Comparison of ENCODE assay signal across 19 mouse cellular contexts in genomic region chr9:85340303-85340702, GRCm38 (mm10). TPM values are rescaled to one million over a fixed set of nuclear protein-coding genes. Genes with fewer than 3 reads are reported as not detected.
DNase-seq lines count a peak whose midpoint lies in the region; ATAC-seq and TF ChIP-seq lines count a peak whose summit lies in the region.
"Had no signal": no experiment of that assay in that cellular context is flagged by ENCODE, and none has a peak within 500 bp of the region (broad histone marks: within the 10 kb centered on the region; RNA-seq: fewer than 3 reads in every experiment).

No protein-coding gene starts in this region.

- peak; percentile 46; the same call in 1 of the 2 replicates for TF ChIP-seq EP300 in liver, embryonic 14.5 days (IDR thresholded peaks at IDR 0.05; ENCODE audit: low read depth)

- peak; percentile 61 for ATAC-seq in G1E (ENCODE audit: extremely low read depth, insufficient number of reproducible peaks, low FRiP score, poor library complexity, severe bottlenecking)
- peak; percentile 65 for ATAC-seq in liver, embryonic 14.5 days (ENCODE audit: insufficient read depth)
- ATAC-seq in forebrain, embryonic 11.5 days (replicated peaks; ENCODE audit: low FRiP score), result no peak
- ATAC-seq: Patski had no signal

- no peaks in the 10 kb centered on the region for H3K27me3 ChIP-seq in G1E (ENCODE audit: insufficient read depth, low read length)
- no peaks in the 10 kb centered on the region for H3K27me3 ChIP-seq in liver, embryonic 14.5 days (ENCODE audit: control insufficient read depth, insufficient read depth, low read length)
- H3K27me3 ChIP-seq in splenic B cell, adult 2 months (ENCODE audit: control insufficient read depth, insufficient read depth, low read length, poor library complexity, severe bottlenecking), result no peaks in the 10 kb centered on the region
- H3K27me3 ChIP-seq in forebrain, embryonic 11.5 days (ENCODE audit: control insufficient read depth, insufficient read depth, low read length), result no peaks in the 10 kb centered on the region
- H3K27me3 ChIP-seq: Patski; stomach, embryonic 15.5 days had no signal

- no peak overlapping the region for H3K4me2 ChIP-seq in liver, embryonic 14.5 days (ENCODE audit: low read depth)
- H3K4me2 ChIP-seq in forebrain, embryonic 11.5 days (ENCODE audit: low read depth, low read length, severe bottlenecking), result no peak overlapping the region
- H3K4me2 ChIP-seq: stomach, embryonic 15.5 days had no signal

- H3K9me3 ChIP-seq in G1E (replicated peaks), result no peaks in the 10 kb centered on the region
- no peaks in the 10 kb centered on the region for H3K9me3 ChIP-seq in liver, embryonic 14.5 days (ENCODE audit: control insufficient read depth, low read length)
- H3K9me3 ChIP-seq in forebrain, embryonic 11.5 days (ENCODE audit: control insufficient read depth, low read length), result no peaks in the 10 kb centered on the region
- H3K9me3 ChIP-seq: midbrain, embryonic 10.5 days; stomach, embryonic 15.5 days had no signal

- TF ChIP-seq CTCF in G1E (IDR thresholded peaks at IDR 0.05; ENCODE audit: low read depth, low read length), result no peak
- TF ChIP-seq CTCF in liver, embryonic 14.5 days (IDR thresholded peaks at IDR 0.05; ENCODE audit: low read depth), result no peak

- peak; percentile 34 for DNase-seq in lung, postnatal 25 days (ENCODE audit: low spot score)
- no peak for DNase-seq in lung, postnatal 10 days
- no peak for DNase-seq in G1E (ENCODE audit: low spot score)
- no peak for DNase-seq in liver, embryonic 14.5 days (ENCODE audit: low read depth in 3 of 3, low spot score in 3 of 3)
- peak; percentile 70 for DNase-seq in splenic B cell, adult 2 months (ENCODE audit: low read depth, low spot score)
- DNase-seq in ovary, postnatal 36 days (ENCODE audit: low spot score), result no peak
- no peak for DNase-seq in forebrain, embryonic 11.5 days (ENCODE audit: low spot score)
- DNase-seq: cerebellum, adult 2 months; kidney, postnatal 10 days; lung, adult 18-20 months; right cerebral cortex, postnatal 14 days; thymus, postnatal 25 days had no signal

- no peak overlapping the region for H3K27ac ChIP-seq in liver, embryonic 14.5 days
- no peak overlapping the region for H3K27ac ChIP-seq in forebrain, embryonic 11.5 days (ENCODE audit: low read depth, low read length)
- H3K27ac ChIP-seq: midbrain, embryonic 10.5 days; stomach, embryonic 15.5 days had no signal

- 11% methylated on average over 3 of the region's 3 CpGs for WGBS in liver, embryonic 14.5 days (ENCODE audit: insufficient replicate concordance)
- WGBS in forebrain, embryonic 11.5 days, result 70% methylated on average over 3 of the region's 3 CpGs

- no peak overlapping the region for H3K9ac ChIP-seq in liver, embryonic 14.5 days (replicated peaks)
- no peak overlapping the region for H3K9ac ChIP-seq in forebrain, embryonic 11.5 days (ENCODE audit: low read length)
- H3K9ac ChIP-seq: stomach, embryonic 15.5 days had no signal

- no peaks in the 10 kb centered on the region for H3K4me1 ChIP-seq in G1E (ENCODE audit: insufficient read depth, low read depth, low read length)
- peaks cover 0 to 4% of the 10 kb centered on the region in 2 experiments; a peak in 2 of 4 replicates for H3K4me1 ChIP-seq in liver, embryonic 14.5 days (replicated peaks; ENCODE audit: control insufficient read depth in 2 of 2, insufficient read depth in 2 of 2, low read length in 1 of 2)
- no peaks in the 10 kb centered on the region for H3K4me1 ChIP-seq in forebrain, embryonic 11.5 days (replicated peaks; ENCODE audit: control insufficient read depth, insufficient read depth, low read length)
- H3K4me1 ChIP-seq: midbrain, embryonic 10.5 days; stomach, embryonic 15.5 days had no signal

- H3K4me3 ChIP-seq in G1E (ENCODE audit: low read depth, low read length), result no peak overlapping the region
- no peak overlapping the region for H3K4me3 ChIP-seq in liver, embryonic 14.5 days (ENCODE audit: insufficient read depth in 1 of 2, low read depth in 2 of 2, low read length in 2 of 2)
- no peak overlapping the region for H3K4me3 ChIP-seq in forebrain, embryonic 11.5 days (ENCODE audit: low read depth, low read length)
- H3K4me3 ChIP-seq: midbrain, embryonic 10.5 days; stomach, embryonic 15.5 days had no signal

- no peaks in the 10 kb centered on the region for H3K36me3 ChIP-seq in G1E (replicated peaks)
- H3K36me3 ChIP-seq in liver, embryonic 14.5 days (replicated peaks; ENCODE audit: control insufficient read depth, insufficient read depth, low read depth), result no peaks in the 10 kb centered on the region
- no peaks in the 10 kb centered on the region for H3K36me3 ChIP-seq in splenic B cell, adult 2 months (ENCODE audit: control insufficient read depth, insufficient read depth, low read length, poor library complexity, severe bottlenecking)
- no peaks in the 10 kb centered on the region for H3K36me3 ChIP-seq in forebrain, embryonic 11.5 days (ENCODE audit: control insufficient read depth, insufficient read depth, low read length)
- H3K36me3 ChIP-seq: midbrain, embryonic 10.5 days; stomach, embryonic 15.5 days had no signal

RNA-seq across cellular contexts. Expression of gene Tent5a, which starts 13.2 kb away (rescaled TPM):
- total RNA-seq in G1E (2014; fragmentation: Nextera tagmentation) (7.7 and 8.9 TPM in 2 replicates), G1E (2017) (12.6 and 13.9 TPM in 2 replicates)
- 0.69 and 0.80 TPM in 2 replicates for polyA plus RNA-seq in G1E (2012)
- polyA plus RNA-seq in liver, embryonic 14.5 days (2012; rRNA removed), result 3.6 and 5.0 TPM in 2 replicates
- 8.1 and 10.5 TPM in 2 replicates for polyA plus RNA-seq in liver, embryonic 14.5 days (2014; fragmentation: Nextera tagmentation; extraction: Ambion mirVana)
- polyA plus RNA-seq in forebrain, embryonic 11.5 days (2014; fragmentation: Nextera tagmentation; extraction: Ambion mirVana), result 1.9 and 2.4 TPM in 2 replicates

RNA-seq across cellular contexts. Expression of gene Gm11114, which starts 27.7 kb away (rescaled TPM):
- total RNA-seq in G1E (2014; fragmentation: Nextera tagmentation) (not detected in 2 replicates), G1E (2017) (not detected in 2 replicates)
- not detected in 2 replicates for polyA plus RNA-seq in G1E (2012)
- polyA plus RNA-seq in liver, embryonic 14.5 days (2012; rRNA removed), result not detected in 2 replicates
- not detected in 2 replicates for polyA plus RNA-seq in liver, embryonic 14.5 days (2014; fragmentation: Nextera tagmentation; extraction: Ambion mirVana)
- polyA plus RNA-seq in forebrain, embryonic 11.5 days (2014; fragmentation: Nextera tagmentation; extraction: Ambion mirVana), result not detected in 2 replicates
- total RNA-seq: heart, postnatal 25 days; layer of hippocampus, postnatal 10 days; left cerebral cortex, postnatal 14 days had no signal
- polyA plus RNA-seq: brain, embryonic 14.5 days; cerebellum, adult 2 months; midbrain, embryonic 10.5 days; Patski; stomach, embryonic 15.5 days had no signal

Comparison
In these comparisons a context has a peak if more than half of its experiments do, and no peak if none do; other contexts are left out.
1. DNase-seq: peak in lung, postnatal 25 days (single experiment) and splenic B cell, adult 2 months (single experiment); none in lung, postnatal 10 days (single experiment), G1E (single experiment), liver, embryonic 14.5 days (0 of 3), ovary, postnatal 36 days (single experiment) and forebrain, embryonic 11.5 days (single experiment).